Mouse (Mus musculus) testis, postnatal 14 days (tissue): ENCODE measurements around the gene Ppfia2.

Experiments used
- DNase-seq: peaks from one replicate; pipeline ENCODE4 v3.0.0; 2021; ENCODE audit warnings: low spot score

The Ppfia2 gene

DNA sequence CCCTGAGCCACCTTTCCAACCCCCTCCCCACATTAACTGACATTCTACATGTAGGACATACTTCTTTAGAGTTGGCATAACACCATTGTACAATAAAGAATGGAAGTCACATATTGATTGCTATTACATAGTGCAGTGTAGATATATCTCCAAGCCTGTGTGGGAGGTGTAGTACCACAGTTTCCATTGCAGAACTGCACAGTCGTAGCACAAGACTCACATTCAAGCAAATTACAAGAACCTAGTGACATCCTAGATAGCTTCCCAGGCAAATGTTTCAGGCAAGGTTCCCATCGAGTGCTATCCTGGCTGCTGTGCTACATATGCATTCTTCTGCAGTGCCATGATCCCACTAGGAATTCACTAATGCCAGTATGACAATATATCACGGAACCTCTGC is 200.0 kb downstream of the Ppfia2 start:
- DNase-seq = no peak

GRCm38 (mm10) chr10:106681395-106681794 is 211.3 kb downstream of the Ppfia2 start:
- DNase-seq = no peak

DNA sequence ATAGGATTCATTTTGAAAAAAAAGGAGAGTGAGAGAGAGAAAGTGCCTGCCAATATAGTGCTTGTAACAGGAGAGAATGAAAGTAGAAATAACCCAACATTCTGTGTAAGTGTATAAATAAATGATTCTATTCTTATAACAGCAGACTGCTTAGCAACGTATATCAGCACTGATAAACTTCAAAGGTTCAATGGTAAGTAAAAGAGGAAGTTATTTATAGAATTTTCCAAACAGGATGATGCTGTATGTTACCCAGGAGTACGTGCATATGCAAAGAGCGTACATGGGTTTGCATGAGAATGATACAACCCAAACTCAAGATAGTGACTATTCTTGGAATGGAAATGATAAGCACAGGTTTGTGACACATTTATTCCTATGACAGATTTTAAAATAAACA is 215.4 kb downstream of the Ppfia2 start:
- DNase-seq = no peak

DNA sequence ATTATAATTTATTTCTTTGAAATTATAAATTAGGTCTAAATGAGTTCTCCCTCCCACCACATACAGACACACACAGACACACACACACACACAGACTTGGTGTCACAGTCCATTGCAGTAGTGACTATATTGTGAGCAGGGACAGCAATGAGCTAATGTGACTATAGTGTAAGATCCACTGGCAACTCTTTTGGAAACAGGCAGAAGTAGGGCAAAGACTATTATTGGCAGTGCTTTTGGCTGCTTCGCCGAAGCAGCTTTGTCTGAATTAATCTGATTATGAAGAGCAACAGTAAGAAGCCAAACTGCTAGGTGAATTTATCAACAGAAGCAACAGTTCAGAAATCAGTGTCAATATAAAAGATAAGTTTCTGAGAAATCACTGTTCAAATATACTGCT is 249.8 kb downstream of the Ppfia2 start:
- no peak for DNase-seq

- no peak for DNase-seq
Observed at GRCm38 (mm10) chr10:106732265-106732664, 262.1 kb downstream of the Ppfia2 start.

DNA sequence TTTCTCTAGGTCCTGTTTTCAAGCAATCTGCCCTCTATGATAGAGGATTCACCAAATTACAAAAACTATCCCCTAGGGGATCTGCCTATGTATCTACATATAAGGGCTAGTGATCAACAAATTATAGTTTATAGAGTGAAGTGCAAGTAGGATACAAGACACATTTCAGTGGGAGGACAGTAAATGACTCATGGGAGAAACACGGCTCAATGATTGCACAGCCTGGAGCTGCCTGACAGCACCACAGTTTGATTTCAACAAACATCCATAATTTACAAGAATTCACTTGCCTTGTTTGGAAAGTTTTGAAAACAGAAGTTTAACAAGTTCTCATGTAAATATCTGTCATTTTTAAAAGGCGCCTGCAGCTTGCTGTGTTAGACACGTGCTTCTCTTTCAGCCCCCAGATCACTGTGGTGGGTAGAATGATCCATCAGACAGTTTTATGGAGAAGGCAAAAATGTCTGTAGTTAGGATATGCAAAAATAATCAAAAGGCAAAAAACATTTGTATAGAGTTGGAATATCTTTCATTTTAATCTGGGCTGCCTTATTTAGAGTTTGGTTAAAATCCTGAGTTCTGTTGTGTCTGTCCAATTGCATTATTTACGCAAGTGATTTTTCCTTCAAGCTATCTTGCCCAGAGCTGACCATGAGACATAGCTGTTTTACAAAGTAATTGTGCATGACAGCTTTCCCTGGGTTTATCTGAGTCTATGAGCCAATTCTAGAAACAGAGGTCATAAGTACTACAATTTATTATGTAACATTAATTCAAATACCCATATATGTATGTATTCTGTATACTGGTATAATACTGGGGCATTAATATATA is 266.3 kb downstream of the Ppfia2 start:
- no peak for DNase-seq

DNA sequence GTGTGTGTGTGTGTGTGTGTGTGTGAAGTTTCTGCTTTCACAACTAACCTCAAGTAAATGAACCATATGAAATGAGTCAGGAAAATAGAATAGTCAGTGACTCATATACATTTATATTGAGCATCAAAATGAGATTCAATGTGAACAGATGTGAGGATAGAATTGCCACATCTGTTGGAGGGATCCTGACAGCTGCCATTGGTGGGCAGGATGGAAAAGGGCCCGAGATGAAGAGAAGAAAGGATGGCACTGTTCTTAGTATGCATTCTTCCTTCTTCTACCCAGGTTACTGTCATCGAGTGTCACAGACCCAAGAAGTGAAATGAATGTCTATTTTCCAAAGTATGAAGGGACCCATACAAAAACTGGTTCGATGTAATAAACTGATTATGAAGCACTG is 268.1 kb downstream of the Ppfia2 start:
- DNase-seq = no peak

DNA sequence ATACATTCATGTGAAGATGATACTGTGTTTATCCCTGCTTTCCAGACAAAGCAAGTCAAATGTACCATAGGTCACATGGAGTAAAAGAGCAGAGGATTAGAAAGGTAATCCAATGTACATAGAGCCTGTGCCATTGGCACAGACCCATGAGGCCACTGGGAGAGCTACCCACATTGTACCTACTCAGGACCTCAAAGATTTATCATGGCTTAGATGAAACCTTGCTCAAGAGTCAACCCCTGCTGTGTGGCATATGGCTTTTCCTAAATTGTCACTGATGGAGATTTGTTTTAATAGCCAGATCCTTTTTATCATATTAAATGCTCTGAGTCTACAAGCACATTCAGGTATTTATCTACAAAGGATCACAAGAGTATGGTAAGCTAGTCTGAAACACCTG is 274.8 kb downstream of the Ppfia2 start:
- no peak for DNase-seq

DNA sequence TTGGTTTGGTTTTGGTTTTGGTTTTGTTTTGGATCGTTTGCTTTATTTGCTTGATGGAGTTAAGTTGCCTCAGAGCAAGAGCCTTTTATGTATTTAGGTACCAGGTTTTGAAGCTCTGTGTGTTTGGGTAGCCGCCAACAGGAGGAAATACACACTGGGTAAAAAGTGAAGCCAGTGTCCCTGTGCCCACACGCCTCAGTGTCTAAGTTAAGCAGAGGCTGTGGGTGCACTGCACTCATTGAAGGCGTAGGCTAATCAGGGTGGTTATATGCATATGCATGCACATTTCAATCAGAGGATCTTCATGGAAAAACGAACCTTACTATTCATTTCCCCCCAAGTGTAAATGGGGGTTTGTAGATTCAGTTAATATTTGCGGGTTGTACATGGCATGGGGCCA is 290.9 kb downstream of the Ppfia2 start:
- no peak for DNase-seq

- no peak for DNase-seq
Observed at GRCm38 (mm10) chr10:106763785-106764184, 293.6 kb downstream of the Ppfia2 start.

GRCm38 (mm10) chr10:106775571-106775970 is 305.4 kb downstream of the Ppfia2 start:
- no peak for DNase-seq

DNA sequence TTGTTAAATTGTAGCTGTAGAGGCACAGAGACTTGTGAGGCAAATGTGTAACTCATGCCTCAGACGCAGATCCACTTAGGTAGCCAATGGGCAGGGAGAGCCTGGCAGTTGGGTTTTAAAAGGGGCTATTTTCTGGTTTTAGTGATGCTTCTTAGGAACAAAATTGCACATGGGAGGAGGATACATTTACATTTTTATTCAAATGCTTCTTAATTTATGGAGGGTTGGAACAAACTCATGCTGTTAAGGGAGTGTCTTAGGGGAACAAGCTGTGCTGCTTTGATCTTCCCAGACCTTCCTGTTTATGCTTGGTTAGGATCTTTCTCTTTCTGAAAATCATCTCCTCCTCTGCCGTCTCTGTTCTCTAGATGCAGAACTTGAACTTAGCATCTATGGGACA is 345.3 kb downstream of the Ppfia2 start:
- no peak for DNase-seq

GRCm38 (mm10) chr10:106818381-106818780 is 348.2 kb downstream of the Ppfia2 start:
- no peak for DNase-seq

DNA sequence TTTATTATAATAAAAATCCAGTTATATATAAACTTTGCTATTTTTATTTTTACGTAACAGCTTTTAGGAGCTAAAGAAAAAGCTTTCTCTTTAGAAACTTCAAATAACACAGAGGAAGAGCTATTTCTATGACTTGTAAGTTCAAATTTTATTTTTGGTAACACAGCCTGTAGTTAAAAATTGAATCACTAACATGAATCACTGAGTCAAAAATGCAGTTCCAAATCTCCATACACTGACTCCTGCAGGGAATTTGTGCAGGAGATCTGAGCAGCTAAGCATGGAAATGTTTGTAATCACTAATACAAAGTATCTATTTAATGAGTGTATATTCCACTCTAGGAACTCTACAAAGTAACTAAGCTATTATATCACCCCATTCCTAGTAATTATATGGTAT is 354.1 kb downstream of the Ppfia2 start:
- no peak for DNase-seq

GRCm38 (mm10) chr10:106838476-106838875 is 368.3 kb downstream of the Ppfia2 start:
- DNase-seq = no peak

- no peak for DNase-seq
Observed at GRCm38 (mm10) chr10:106858106-106858505, 388.0 kb downstream of the Ppfia2 start.

DNA sequence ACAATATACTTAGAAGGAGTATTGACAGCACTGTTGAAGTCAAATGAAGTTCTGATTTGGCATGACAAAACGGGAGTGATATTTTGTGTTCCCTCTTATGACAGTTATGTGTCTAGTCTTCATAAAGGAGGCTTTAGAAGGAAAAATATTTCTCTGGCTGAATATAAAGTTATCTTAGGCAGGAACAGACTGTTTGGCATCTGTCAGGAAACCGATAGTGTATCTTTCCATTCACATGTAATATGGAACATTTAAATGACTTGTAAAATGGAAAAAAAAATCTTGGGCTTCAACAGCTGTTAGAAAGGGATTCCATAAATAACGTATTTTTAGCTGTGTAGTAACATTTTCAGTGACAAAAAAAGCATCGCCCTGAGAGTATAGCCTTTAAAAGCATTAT is 400.1 kb downstream of the Ppfia2 start:
- no peak for DNase-seq

- no peak for DNase-seq
Observed at GRCm38 (mm10) chr10:106871847-106872246, 401.7 kb downstream of the Ppfia2 start.

GRCm38 (mm10) chr10:106872714-106873113 is 402.6 kb downstream of the Ppfia2 start:
- no peak for DNase-seq

DNA sequence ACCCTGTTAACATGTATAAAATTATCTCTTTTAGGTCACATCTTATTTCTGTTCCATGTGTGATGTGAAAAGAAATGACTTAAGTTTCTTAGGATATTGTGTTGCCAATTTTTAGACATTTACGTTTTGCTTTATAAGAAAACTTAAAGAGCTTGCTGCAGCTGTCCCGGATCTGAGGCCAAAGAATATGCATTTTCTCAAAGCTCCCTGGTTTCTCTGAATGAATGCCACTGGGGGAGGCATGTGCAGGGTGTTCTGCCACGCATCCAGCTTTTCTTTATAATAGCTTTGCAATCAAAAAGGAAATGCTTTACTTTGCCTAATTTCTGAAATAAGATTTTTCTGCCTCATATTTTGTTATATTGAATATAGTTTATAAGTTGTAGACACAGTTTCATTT is 411.2 kb downstream of the Ppfia2 start:
- DNase-seq = no peak

GRCm38 (mm10) chr10:106896351-106896750 is 426.2 kb downstream of the Ppfia2 start:
- no peak for DNase-seq

DNA sequence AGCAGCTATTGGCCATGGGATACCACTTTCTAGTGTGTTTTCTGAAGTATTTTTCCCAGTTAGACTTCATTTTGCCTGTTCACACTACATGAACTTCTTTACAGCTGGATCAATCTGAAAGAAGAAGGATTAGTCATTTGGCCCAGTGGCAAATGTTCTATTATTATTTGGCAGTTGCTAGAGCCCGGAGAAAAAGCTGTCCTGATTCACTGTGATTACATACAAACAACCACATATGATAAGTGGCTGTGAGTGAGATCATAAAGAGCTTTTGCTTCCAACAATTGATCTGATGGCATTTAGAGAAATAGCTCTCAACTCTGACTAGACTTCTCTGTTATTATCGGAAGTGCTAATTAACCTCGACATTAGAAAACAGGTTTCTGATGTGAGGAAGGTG is 440.0 kb downstream of the Ppfia2 start:
- no peak for DNase-seq

DNA sequence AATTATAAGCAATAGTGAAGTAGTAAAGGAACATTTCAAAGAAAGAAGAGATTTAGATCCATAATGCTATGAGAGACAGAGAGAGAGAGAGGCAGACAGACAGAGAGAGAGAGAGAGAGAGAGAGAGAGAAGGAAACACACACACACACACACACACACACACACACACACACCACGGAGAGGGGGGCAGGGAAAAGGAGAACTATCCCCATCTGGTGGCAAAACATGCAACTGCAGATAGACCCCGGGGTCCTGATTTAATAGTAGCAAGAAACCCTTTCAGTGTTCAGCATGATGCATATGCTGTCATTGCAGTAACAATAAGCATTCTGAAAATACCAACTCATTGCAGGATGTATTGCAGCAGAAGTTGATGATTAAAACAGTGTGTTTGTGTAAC is 442.9 kb downstream of the Ppfia2 start:
- no peak for DNase-seq

- no peak for DNase-seq
Observed at GRCm38 (mm10) chr10:106914275-106914674, 444.1 kb downstream of the Ppfia2 start.
